Mouse (Mus musculus): ENCODE results near the gene Gimap3. TPM values are rescaled to one million over a fixed set of nuclear protein-coding genes. Genes with fewer than 3 reads are reported as not detected.
A peak's percentile ranks its signal among the peaks of the same experiment; 100 is the strongest.

The Gimap3 gene
- polyA plus RNA-seq, 1 experiment from 2014 or later, result not detected

DNA sequence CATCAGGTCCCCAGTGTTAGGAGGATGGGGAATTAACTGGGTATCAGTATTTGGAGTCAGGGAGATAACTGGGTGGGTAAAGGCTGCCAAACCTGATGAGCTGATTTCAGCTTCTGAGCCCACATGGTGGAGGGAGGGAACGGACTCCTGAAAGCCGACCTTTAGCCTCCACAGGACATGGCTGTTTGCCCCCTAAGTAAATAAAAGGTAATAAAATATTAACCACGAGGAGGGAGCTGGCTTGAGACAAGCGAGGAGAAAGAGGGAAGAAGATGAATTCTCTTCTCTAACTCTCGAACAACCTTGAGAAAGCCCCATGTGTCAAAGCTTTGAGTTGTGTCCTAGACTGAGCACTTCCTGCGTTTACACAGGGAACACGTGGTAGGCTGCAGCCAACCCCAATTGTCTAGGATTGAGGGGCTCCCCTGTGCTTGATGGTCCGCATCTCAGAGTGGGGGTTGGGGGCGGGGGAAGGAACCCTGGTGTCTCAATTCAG, 28.9 kb downstream of the Gimap3 start:
- WGBS, result 26% methylated on average over 9 of the region's 9 CpGs
- Histone ChIP-seq H3K4me2 (ENCODE audit: low read length) (no peak overlapping the region), H3K9ac (ENCODE audit: low read length) (no peak overlapping the region), H3K9me3 (ENCODE audit: control insufficient read depth, low read length) (no peaks in the 10 kb centered on the region), H3K27ac (replicated peaks in 1 of 2; ENCODE audit: control insufficient read depth in 1 of 2, insufficient read depth in 1 of 2, low read depth in 2 of 2, low read length in 2 of 2) (no peak overlapping the region), H3K27me3 (ENCODE audit: control insufficient read depth, insufficient read depth, low read length) (peaks cover 29% of the 10 kb centered on the region), H3K4me3 (ENCODE audit: control insufficient read depth in 1 of 2, insufficient read depth in 1 of 2, low read depth in 1 of 2, low read length in 2 of 2) (no peak overlapping the region), H3K4me1 (ENCODE audit: control insufficient read depth in 2 of 2, insufficient read depth in 2 of 2, low read length in 2 of 2) (peaks cover 0 to 4% of the 10 kb centered on the region in 2 experiments; a peak in 2 of 4 replicates), H3K36me3 (ENCODE audit: control insufficient read depth, insufficient read depth, low read length) (no peaks in the 10 kb centered on the region)
- no peak for ATAC-seq (ENCODE audit: insufficient number of reproducible peaks, insufficient read depth, low FRiP score, low read depth)

DNA sequence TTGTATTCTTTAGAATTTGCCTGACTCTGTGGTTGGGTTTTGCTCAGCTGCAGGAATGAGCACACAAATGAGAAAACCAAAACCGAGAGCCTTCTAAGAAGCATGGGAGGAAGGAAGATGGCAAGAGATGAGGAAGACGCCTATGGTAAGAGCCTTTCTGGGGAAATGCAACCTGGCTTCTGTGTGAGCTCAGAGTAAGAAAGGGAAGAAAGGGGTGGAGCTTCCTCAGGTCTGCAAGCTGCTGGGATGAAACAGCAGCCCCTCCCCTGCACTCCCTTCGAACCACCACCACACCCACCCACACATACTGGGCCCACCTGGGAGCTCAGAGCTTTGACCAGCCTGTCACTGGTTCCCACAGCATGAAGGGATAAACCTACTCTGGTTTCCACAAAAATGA, 29.4 kb downstream of the Gimap3 start:
- H3K4me1 ChIP-seq (ENCODE audit: control insufficient read depth in 2 of 2, insufficient read depth in 2 of 2, low read length in 2 of 2), result peaks cover 0 to 4% of the 10 kb centered on the region in 2 experiments; a peak in 2 of 4 replicates
- 35% methylated on average over 3 of the region's 3 CpGs for WGBS
- H3K4me2 ChIP-seq (ENCODE audit: low read length), result peak overlapping the region; percentile 55
- no peak for ATAC-seq (ENCODE audit: insufficient number of reproducible peaks, insufficient read depth, low FRiP score, low read depth)
- H3K36me3 ChIP-seq (ENCODE audit: control insufficient read depth, insufficient read depth, low read length), result no peaks in the 10 kb centered on the region
- no peak overlapping the region for H3K9ac ChIP-seq (ENCODE audit: low read length)
- no peak overlapping the region for H3K27ac ChIP-seq (replicated peaks in 1 of 2; ENCODE audit: control insufficient read depth in 1 of 2, insufficient read depth in 1 of 2, low read depth in 2 of 2, low read length in 2 of 2)
- peaks cover 29% of the 10 kb centered on the region for H3K27me3 ChIP-seq (ENCODE audit: control insufficient read depth, insufficient read depth, low read length)
- H3K9me3 ChIP-seq (ENCODE audit: control insufficient read depth, low read length), result no peaks in the 10 kb centered on the region
- no peak overlapping the region for H3K4me3 ChIP-seq (ENCODE audit: control insufficient read depth in 1 of 2, insufficient read depth in 1 of 2, low read depth in 1 of 2, low read length in 2 of 2)

DNA sequence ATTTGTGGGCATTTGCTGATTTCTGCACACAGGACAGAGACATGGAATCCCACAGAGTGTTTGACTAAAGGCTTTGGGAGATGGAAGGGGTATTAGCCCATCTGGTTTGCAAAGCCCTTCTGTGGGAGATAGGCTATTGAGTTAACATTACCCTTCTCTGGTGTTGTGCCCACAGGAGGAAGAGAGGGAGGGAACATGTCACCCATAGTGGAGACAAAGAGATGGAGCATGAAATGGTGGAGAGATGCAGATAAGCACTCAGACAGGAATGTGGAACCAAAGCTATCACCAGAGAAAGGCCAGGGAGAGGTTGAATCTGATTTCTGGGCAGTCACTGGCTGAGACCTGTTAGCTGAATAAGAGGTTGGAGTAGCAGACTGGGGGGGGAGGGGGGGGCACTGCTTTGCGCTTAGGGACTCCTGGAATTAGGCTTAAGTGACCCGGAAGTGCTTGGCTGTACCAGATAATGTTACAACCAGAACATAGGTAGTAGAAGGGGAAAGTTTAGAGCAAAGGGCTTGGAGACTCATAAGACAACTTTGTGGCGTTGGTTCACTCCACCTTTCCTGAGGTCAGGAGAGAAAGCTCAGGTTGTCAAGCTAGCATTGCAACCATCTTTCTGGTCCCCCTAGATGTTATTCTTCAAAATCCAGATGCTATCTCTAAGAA, 30.0 kb downstream of the Gimap3 start:
- H3K27me3 ChIP-seq (ENCODE audit: control insufficient read depth, insufficient read depth, low read length), result peaks cover 29% of the 10 kb centered on the region
- no peaks in the 10 kb centered on the region for H3K36me3 ChIP-seq (ENCODE audit: control insufficient read depth, insufficient read depth, low read length)
- H3K4me1 ChIP-seq (ENCODE audit: control insufficient read depth in 2 of 2, insufficient read depth in 2 of 2, low read length in 2 of 2), result peaks cover 0 to 4% of the 10 kb centered on the region in 2 experiments; a peak in 2 of 4 replicates
- peak overlapping the region; percentile 7 to 19; a peak in 3 of 4 replicates for H3K4me3 ChIP-seq (ENCODE audit: control insufficient read depth in 1 of 2, insufficient read depth in 1 of 2, low read depth in 1 of 2, low read length in 2 of 2)
- H3K4me2 ChIP-seq (ENCODE audit: low read length), result peak overlapping the region; percentile 55
- WGBS, result 49% methylated on average over 3 of the region's 3 CpGs
- no peaks in the 10 kb centered on the region for H3K9me3 ChIP-seq (ENCODE audit: control insufficient read depth, low read length)
- H3K27ac ChIP-seq (replicated peaks in 1 of 2; ENCODE audit: control insufficient read depth in 1 of 2, insufficient read depth in 1 of 2, low read depth in 2 of 2, low read length in 2 of 2), result peak overlapping the region; percentile 32 to 68; a peak in 3 of 4 replicates
- no peak for ATAC-seq (ENCODE audit: insufficient number of reproducible peaks, insufficient read depth, low FRiP score, low read depth)
- peak overlapping the region; percentile 16 for H3K9ac ChIP-seq (ENCODE audit: low read length)

DNA sequence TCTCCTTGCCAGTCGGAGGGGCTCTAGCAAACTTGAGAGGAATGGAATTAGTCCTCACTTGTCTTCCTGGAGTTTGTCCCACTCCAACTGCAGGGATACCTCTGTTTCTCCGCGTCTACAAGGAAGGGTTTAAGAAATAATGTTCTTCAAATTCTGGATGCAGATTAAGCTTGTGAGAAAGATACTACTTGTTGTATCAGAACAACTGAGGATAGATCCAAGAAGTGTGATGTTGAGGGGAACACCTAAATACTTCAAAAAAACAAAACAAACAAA, 30.9 kb downstream of the Gimap3 start:
- Histone ChIP-seq H3K9me3 (ENCODE audit: control insufficient read depth, low read length) (no peaks in the 10 kb centered on the region), H3K36me3 (ENCODE audit: control insufficient read depth, insufficient read depth, low read length) (no peaks in the 10 kb centered on the region), H3K4me2 (ENCODE audit: low read length) (peak overlapping the region; percentile 55), H3K4me1 (ENCODE audit: control insufficient read depth in 2 of 2, insufficient read depth in 2 of 2, low read length in 2 of 2) (peaks cover 0 to 4% of the 10 kb centered on the region in 2 experiments; a peak in 2 of 4 replicates), H3K27ac (replicated peaks in 1 of 2; ENCODE audit: control insufficient read depth in 1 of 2, insufficient read depth in 1 of 2, low read depth in 2 of 2, low read length in 2 of 2) (peak overlapping the region in 1 of 2 experiments; percentile 68; a peak in 2 of 4 replicates), H3K4me3 (ENCODE audit: control insufficient read depth in 1 of 2, insufficient read depth in 1 of 2, low read depth in 1 of 2, low read length in 2 of 2) (peak overlapping the region; percentile 29 to 39; a peak in 3 of 4 replicates), H3K27me3 (ENCODE audit: control insufficient read depth, insufficient read depth, low read length) (peaks cover 29% of the 10 kb centered on the region), H3K9ac (ENCODE audit: low read length) (peak overlapping the region; percentile 16; the same call in 1 of the 2 replicates)
- 76% methylated on average over 3 of the region's 3 CpGs for WGBS
- no peak for ATAC-seq (ENCODE audit: insufficient number of reproducible peaks, insufficient read depth, low FRiP score, low read depth)

DNA sequence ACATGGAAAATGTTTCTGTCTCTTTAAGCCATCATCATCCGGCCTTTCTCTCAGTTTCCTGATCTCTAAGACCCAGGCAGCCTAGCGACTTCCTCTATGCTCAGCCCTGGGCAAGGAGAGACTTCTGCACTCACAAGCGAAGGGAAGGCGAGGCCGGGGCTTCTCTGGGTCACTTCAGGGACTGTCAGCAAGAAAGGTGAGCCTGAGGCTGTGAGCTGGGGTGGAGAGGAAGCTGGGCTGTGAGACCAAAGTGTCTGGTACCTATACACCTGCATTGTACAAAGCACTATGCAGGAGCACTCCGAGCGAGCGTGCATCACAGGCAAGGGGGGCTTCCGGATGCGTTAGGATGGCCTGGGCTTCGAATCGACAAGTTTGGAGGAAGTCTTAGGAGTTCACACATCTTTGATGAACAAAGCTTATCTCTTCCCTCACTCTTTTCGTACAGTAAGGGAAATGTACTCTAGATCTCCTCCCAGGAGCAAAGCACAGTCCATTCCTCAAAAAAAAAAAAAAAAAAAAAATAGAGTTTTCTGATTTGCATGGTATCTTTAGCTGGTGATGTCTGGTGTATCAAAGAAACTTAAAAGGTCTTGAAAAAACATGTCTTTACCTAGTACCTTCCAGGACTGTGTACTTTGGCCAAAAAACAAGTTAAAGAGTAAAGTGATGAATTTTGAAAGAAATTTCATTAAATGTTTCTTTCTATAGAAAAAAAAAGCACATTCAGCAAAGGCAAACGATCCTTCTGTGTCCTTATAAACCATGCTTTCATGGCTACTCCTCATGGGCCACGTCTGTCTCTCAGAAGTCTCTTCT, 31.5 kb downstream of the Gimap3 start, which contains the start of gene Gimap1:
Gimap1 (plus strand) TSS at position 94 of the 819 bp plus-strand sequence.
- Histone ChIP-seq H3K9ac (ENCODE audit: low read length) (peak within 1 kb of the TSS; percentile 48), H3K4me2 (ENCODE audit: low read length) (peak within 1 kb of the TSS; percentile 55), H3K27me3 (ENCODE audit: control insufficient read depth, insufficient read depth, low read length) (peaks cover 27% of the 10 kb centered on the region), H3K4me3 (ENCODE audit: control insufficient read depth in 1 of 2, insufficient read depth in 1 of 2, low read depth in 1 of 2, low read length in 2 of 2) (peak within 1 kb of the TSS; percentile 39 to 58), H3K27ac (replicated peaks in 1 of 2; ENCODE audit: control insufficient read depth in 1 of 2, insufficient read depth in 1 of 2, low read depth in 2 of 2, low read length in 2 of 2) (peak within 1 kb of the TSS; percentile 68 to 88), H3K36me3 (ENCODE audit: control insufficient read depth, insufficient read depth, low read length) (no peaks in the 10 kb centered on the region), H3K9me3 (ENCODE audit: control insufficient read depth, low read length) (no peaks in the 10 kb centered on the region), H3K4me1 (ENCODE audit: control insufficient read depth in 2 of 2, insufficient read depth in 2 of 2, low read length in 2 of 2) (peaks cover 0 to 4% of the 10 kb centered on the region in 2 experiments; a peak in 2 of 4 replicates)
- WGBS, result 49% methylated on average over 15 of the region's 15 CpGs
- peak; percentile 17; the same call in 1 of the 2 replicates for ATAC-seq (ENCODE audit: insufficient number of reproducible peaks, insufficient read depth, low FRiP score, low read depth)

DNA sequence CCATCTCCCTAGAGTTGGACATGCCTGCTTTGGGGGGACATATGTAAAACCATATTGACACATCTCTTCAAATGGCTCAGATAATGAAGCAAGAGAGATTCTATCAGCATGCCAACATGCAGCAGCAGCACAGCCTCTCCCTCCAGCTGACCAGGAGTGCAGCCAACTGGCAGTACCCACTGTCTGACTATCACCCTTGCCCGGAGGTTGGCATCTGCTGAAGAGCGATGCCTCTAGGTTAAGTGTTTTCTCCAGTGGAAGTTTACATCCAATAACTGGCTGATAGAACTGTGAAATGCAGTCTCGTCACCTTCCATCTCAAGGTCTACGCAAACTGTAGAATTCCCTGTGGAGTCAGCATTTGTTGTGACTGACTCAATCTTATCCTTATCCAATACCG, 33.0 kb downstream of the Gimap3 start:
- Histone ChIP-seq H3K9me3 (ENCODE audit: control insufficient read depth, low read length) (no peaks in the 10 kb centered on the region), H3K27me3 (ENCODE audit: control insufficient read depth, insufficient read depth, low read length) (peaks cover 15% of the 10 kb centered on the region), H3K4me1 (ENCODE audit: control insufficient read depth in 2 of 2, insufficient read depth in 2 of 2, low read length in 2 of 2) (peaks cover 0 to 3% of the 10 kb centered on the region in 2 experiments; a peak in 2 of 4 replicates), H3K4me2 (ENCODE audit: low read length) (no peak overlapping the region), H3K36me3 (ENCODE audit: control insufficient read depth, insufficient read depth, low read length) (no peaks in the 10 kb centered on the region), H3K4me3 (ENCODE audit: control insufficient read depth in 1 of 2, insufficient read depth in 1 of 2, low read depth in 1 of 2, low read length in 2 of 2) (no peak overlapping the region), H3K9ac (ENCODE audit: low read length) (no peak overlapping the region), H3K27ac (replicated peaks in 1 of 2; ENCODE audit: control insufficient read depth in 1 of 2, insufficient read depth in 1 of 2, low read depth in 2 of 2, low read length in 2 of 2) (no peak overlapping the region)
- 70% methylated on average over 5 of the region's 5 CpGs for WGBS
- no peak for ATAC-seq (ENCODE audit: insufficient number of reproducible peaks, insufficient read depth, low FRiP score, low read depth)

DNA sequence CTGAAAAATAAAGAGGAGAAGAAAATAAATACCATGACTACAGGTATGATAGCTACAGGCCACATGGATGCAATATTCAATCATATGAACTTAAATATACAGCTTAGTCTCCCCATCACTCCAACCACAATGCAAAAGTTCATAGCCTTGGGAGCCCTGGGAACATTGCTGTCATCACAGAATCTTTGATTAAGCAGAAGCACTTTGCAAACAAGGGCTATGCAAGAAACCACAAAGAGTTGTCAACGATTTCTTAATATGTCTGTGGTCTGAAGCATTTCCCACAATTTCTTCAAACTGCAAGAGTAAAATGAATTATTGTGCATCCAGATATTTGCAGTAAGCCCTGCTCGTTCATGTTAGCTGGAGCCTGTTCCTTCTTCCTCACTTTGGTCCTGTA, 33.6 kb downstream of the Gimap3 start:
- ATAC-seq (ENCODE audit: insufficient number of reproducible peaks, insufficient read depth, low FRiP score, low read depth), result no peak
- 69% methylated on average over 2 of the region's 2 CpGs for WGBS
- Histone ChIP-seq H3K4me1 (ENCODE audit: control insufficient read depth in 2 of 2, insufficient read depth in 2 of 2, low read length in 2 of 2) (no peaks in the 10 kb centered on the region; a peak in 1 of 4 replicates), H3K27ac (replicated peaks in 1 of 2; ENCODE audit: control insufficient read depth in 1 of 2, insufficient read depth in 1 of 2, low read depth in 2 of 2, low read length in 2 of 2) (no peak overlapping the region), H3K27me3 (ENCODE audit: control insufficient read depth, insufficient read depth, low read length) (peaks cover 8% of the 10 kb centered on the region), H3K9me3 (ENCODE audit: control insufficient read depth, low read length) (no peaks in the 10 kb centered on the region), H3K9ac (ENCODE audit: low read length) (no peak overlapping the region), H3K4me3 (ENCODE audit: control insufficient read depth in 1 of 2, insufficient read depth in 1 of 2, low read depth in 1 of 2, low read length in 2 of 2) (no peak overlapping the region), H3K36me3 (ENCODE audit: control insufficient read depth, insufficient read depth, low read length) (no peaks in the 10 kb centered on the region), H3K4me2 (ENCODE audit: low read length) (no peak overlapping the region)
